Mouse (Mus musculus): ENCODE data around the gene Camk2n2. TPM values are rescaled to one million over a fixed set of nuclear protein-coding genes. Genes with fewer than 3 reads are reported as not detected.
"Not testable (repeated sequence)": the region's sequence is repeated elsewhere in the genome, so short reads cannot be mapped to it uniquely, and the experiment has no call there.

The Camk2n2 gene
- polyA plus RNA-seq (2012; ENCODE audit: insufficient read depth, low replicate concordance): 2.3 and 5.9 TPM in 2 replicates

DNA sequence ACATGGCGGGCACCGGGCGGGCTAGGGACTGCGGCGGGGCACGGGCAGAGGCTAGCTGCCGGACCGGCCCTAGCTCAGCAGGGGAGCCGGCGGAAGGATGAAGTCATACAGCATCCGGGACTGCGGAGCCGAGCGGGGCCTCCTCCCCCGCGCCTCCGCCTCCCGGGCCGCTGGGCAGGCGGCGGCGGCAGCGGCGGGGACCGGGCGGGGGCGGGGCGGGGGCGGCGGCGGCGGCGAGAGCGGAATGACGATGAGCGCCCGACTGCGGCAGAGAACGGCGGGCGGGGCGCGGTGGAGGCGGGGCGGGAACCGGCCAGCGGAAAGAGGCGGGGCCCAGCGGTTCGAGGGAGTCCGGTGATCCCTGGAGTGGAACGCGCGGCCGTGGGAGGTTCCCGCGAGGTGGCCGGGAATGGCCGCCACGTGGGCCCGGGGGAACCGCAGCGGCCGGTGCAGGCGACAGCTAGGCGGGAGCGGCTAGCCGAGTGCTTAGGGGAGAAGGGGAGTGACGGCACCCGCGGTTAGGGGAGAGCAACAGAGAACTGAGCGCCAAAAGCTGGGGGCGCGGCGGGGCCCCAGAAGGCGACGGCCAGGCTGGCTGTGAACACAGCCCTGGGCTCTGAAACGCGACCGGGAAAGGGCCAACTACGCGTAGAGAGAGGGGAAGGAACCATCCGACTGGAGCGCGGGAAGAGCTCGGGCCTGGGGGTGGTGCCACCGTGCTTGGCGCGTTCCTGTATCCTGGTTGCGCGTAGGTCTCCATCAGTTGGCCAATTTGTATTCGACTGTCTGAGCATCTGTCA lies at the start of gene Camk2n2:
Gene Camk2n2 (minus strand): TSS at position 97 of the 800 bp plus-strand sequence.
- Histone ChIP-seq H3K36me3 (replicated peaks; ENCODE audit: low read length) (peaks cover 15% of the 10 kb centered on the region), H3K4me1 (peaks cover 43% of the 10 kb centered on the region), H3K9me3 (0 out of 2 replicates have a peak, but pooled peaks cover 2% of the 10 kb centered on the region), H3K27me3 (replicated peaks) (peaks cover 55% of the 10 kb centered on the region), H3K4me3 (replicated peaks) (peak within 1 kb of the TSS; percentile 92)
- no peak for TF ChIP-seq FLI1 (IDR thresholded peaks at IDR 0.05; ENCODE audit: low read length)
- no peak for TF ChIP-seq GATA1 (IDR thresholded peaks at IDR 0.05; ENCODE audit: borderline replicate concordance, low read length)

DNA sequence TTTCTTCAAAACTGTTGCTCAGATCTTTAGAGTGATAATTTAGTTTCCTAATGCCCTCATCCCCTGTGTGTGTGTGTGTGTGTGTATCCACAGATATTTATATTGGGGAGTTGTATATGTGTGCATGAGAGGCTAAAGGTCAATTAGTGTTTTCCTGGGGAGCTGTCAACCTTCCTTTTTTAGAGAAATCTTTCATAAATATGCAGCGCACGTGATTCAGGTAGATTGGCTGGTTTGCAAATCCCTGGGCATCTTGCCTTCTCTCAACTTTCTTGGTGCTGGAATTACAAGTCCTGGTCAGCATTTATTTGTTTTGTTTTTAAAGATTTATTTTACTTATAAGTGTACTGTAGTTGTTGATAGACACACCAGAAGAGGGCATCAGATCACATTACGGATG lies 49.2 kb upstream of the Camk2n2 start:
- Histone ChIP-seq H3K4me3 (replicated peaks) (no peak overlapping the region), H3K27me3 (replicated peaks) (no peaks in the 10 kb centered on the region), H3K36me3 (replicated peaks; ENCODE audit: low read length) (peaks cover 14% of the 10 kb centered on the region), H3K4me1 (peaks cover 25% of the 10 kb centered on the region), H3K9me3 (no peaks in the 10 kb centered on the region)
- TF ChIP-seq GATA1 (IDR thresholded peaks at IDR 0.05; ENCODE audit: borderline replicate concordance, low read length) (no peak), FLI1 (IDR thresholded peaks at IDR 0.05; ENCODE audit: low read length) (no peak)

DNA sequence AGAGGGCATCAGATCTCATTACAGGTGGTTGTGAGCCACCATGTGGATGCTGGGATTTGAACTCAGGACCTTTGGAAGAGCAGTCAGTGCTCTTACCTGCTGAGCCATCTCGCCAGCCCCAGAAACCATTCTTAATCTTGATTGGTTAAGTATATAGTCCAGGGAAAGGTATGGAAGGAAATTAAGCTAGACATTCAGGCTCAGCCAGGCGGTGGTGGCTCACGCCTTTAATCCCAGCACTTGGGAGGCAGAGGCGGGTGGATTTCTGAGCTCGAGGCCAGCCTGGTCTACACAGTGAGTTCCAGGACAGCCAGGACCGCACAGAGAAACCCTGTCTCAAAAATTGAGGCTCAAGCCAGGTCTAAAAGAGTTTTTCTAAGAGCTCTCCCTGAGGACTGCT lies 46.9 kb upstream of the Camk2n2 start, which contains the start of gene Eif4g1:
Gene Eif4g1 (plus strand): TSS at position 301 of the 400 bp plus-strand sequence.
- H3K4me3 ChIP-seq (replicated peaks): not testable (repeated sequence)

DNA sequence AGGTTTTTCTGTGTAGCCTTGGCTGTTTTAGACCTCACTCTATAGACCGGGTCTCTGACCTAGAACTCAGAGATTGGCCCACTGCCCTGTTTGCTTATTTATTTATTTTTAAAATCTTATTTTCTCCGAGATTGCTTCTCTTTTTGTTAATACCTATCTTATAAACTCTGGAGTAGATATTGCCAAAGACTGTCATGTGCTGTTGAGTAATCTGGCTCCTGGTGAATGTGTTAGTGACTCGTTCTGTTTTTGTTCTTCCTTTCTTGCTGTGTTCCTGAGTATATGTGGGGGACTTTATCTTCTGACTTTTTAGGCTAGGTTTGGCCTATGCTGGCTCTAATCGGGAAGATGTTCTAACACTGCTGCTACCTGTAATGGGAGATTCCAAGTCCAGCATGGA lies 36.6 kb upstream of the Camk2n2 start:
- peaks cover 7% of the 10 kb centered on the region for H3K4me1 ChIP-seq
- TF ChIP-seq GATA1 (IDR thresholded peaks at IDR 0.05; ENCODE audit: borderline replicate concordance, low read length) (no peak), FLI1 (IDR thresholded peaks at IDR 0.05; ENCODE audit: low read length) (no peak)
- no peaks in the 10 kb centered on the region for H3K27me3 ChIP-seq (replicated peaks)
- peaks cover 96% of the 10 kb centered on the region for H3K36me3 ChIP-seq (replicated peaks; ENCODE audit: low read length)
- H3K4me3 ChIP-seq (replicated peaks): no peak overlapping the region
- H3K9me3 ChIP-seq: no peaks in the 10 kb centered on the region

More for the DNA sequence above, 46.9 kb upstream of the Camk2n2 start, which contains the start of gene Eif4g1:
- H3K4me1 ChIP-seq; H3K9me3 ChIP-seq; H3K27me3 ChIP-seq (replicated peaks): not testable (repeated sequence)
- H3K36me3 ChIP-seq (replicated peaks; ENCODE audit: low read length): peaks cover 17% of the 10 kb centered on the region

DNA sequence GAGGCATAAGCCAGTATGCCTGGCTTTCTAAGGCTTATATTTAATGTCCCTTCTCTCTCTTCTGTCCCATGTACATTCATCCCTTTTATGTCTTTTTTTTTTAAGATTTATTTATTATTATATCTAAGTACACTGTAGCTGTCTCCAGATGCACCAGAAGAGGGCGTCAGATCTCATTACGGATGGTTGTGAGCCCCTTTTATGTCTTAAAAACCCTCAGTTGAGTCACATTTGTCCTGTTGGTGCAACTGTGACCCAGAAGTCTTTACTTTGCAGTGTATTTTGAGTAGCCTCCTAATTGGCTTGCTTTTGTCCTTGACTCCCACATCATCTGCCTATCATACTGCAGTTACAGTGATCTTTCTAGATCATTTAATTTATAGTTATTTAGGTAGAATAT lies 32.2 kb upstream of the Camk2n2 start:
- Histone ChIP-seq H3K4me3 (replicated peaks) (no peak overlapping the region), H3K9me3 (no peaks in the 10 kb centered on the region), H3K4me1 (peaks cover 20% of the 10 kb centered on the region), H3K36me3 (replicated peaks; ENCODE audit: low read length) (peaks cover 54% of the 10 kb centered on the region), H3K27me3 (replicated peaks) (peaks cover under 1% of the 10 kb centered on the region)
- TF ChIP-seq GATA1 (IDR thresholded peaks at IDR 0.05; ENCODE audit: borderline replicate concordance, low read length) (no peak), FLI1 (IDR thresholded peaks at IDR 0.05; ENCODE audit: low read length) (no peak)

DNA sequence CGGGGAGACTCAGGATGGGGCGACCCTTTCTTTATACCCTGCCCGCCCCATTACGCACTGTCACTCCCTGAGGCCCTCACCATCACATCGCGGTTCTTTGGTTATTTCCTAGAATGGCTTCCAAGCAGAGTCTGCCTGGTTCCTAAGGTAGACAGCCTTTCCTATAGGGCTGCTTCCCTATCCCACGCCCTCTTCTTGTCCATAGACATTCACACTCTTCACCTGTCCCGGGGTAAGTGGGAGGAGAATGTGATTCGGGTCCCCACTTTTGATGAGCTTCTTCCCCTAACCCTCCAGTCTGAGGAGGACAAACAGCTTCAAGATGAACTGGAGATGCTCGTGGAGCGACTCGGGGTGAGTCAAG lies 30.8 kb upstream of the Camk2n2 start:
- no peak for TF ChIP-seq FLI1 (IDR thresholded peaks at IDR 0.05; ENCODE audit: low read length)
- no peak for TF ChIP-seq GATA1 (IDR thresholded peaks at IDR 0.05; ENCODE audit: borderline replicate concordance, low read length)
- peaks cover 20% of the 10 kb centered on the region for H3K4me1 ChIP-seq

DNA sequence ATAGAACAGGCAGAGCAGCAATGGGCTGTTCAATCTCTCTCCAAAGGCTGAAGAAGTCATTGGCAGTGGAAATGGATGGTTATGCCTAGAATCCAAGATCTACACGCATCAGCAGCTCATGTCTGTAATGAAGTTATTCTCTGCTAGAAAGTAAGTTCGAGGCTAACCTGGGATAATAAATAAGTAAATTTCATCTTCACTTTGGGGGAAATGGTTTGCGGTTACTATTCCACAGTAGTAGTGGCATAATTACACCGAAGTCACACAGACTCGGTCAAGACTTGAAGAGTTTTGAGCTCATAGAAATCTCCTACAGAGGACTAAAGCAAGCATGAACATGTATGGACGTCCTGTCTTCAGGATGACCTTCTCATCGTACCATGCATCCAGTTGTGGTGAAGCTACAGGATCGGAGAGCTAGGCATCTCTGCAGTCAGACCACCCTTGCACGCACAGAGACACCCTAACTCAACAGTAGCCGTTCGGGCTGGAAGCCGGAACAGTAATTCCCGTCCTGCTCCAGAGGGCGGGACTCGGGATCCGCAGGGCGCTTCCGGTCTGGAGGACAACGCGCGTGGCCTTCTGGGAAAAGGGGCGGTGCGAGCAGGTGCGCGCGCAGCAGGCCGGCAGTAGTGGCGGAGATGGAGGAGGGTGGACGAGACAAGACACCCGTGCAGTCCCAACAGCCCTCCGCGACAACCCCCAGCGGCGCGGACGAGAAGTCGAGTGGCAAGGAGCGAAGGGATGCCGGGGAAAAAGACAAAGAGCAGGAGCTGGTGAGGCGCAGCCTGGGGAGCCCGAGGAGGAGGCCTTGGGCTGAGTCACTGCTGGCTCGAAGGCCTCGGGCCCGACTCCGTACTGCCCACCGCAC lies 30.2 kb upstream of the Camk2n2 start, which contains the start of gene Psmd2:
Gene Psmd2 (plus strand): TSS at position 577 of the 871 bp plus-strand sequence.
- Histone ChIP-seq H3K9me3 (no peaks in the 10 kb centered on the region), H3K4me1 (peaks cover 20% of the 10 kb centered on the region)
- TF ChIP-seq FLI1 (IDR thresholded peaks at IDR 0.05; ENCODE audit: low read length) (0 out of 2 replicates have a peak, but pooled peaks have one; percentile 56), GATA1 (IDR thresholded peaks at IDR 0.05; ENCODE audit: borderline replicate concordance, low read length) (no peak)

More for the DNA sequence above, 30.8 kb upstream of the Camk2n2 start:
- peaks cover 10% of the 10 kb centered on the region for H3K27me3 ChIP-seq (replicated peaks)
- peak overlapping the region; percentile 97 for H3K4me3 ChIP-seq (replicated peaks)
- H3K36me3 ChIP-seq (replicated peaks; ENCODE audit: low read length): peaks cover 40% of the 10 kb centered on the region
- no peaks in the 10 kb centered on the region for H3K9me3 ChIP-seq

DNA sequence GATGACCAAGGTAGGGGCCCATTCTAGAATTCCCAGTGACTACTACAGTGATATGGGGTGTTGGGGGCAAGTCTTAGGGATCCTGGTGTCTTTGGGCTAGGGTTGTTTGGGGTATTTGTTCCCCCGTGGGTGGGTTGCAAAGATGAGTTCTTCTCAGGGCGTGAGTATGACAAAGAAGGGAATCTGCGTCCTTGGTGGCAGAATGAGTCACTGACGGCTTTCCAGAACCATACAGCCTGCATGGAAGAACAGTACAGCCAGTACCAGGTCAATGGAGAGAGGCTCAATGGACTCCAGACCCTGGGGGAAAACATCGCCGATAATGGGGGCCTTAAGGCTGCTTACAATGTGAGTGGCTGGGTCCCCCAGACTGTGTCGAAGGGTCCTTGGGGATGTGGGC lies 22.8 kb upstream of the Camk2n2 start:
- peaks cover 55% of the 10 kb centered on the region for H3K27me3 ChIP-seq (replicated peaks)
- no peak overlapping the region for H3K4me3 ChIP-seq (replicated peaks)
- H3K4me1 ChIP-seq: peaks cover 4% of the 10 kb centered on the region
- H3K36me3 ChIP-seq (replicated peaks; ENCODE audit: low read length): no peaks in the 10 kb centered on the region
- TF ChIP-seq GATA1 (IDR thresholded peaks at IDR 0.05; ENCODE audit: borderline replicate concordance, low read length) (no peak), FLI1 (IDR thresholded peaks at IDR 0.05; ENCODE audit: low read length) (no peak)
- no peaks in the 10 kb centered on the region for H3K9me3 ChIP-seq

More for the DNA sequence above, 30.2 kb upstream of the Camk2n2 start, which contains the start of gene Psmd2:
- H3K36me3 ChIP-seq (replicated peaks; ENCODE audit: low read length): peaks cover 34% of the 10 kb centered on the region
- peaks cover 14% of the 10 kb centered on the region for H3K27me3 ChIP-seq (replicated peaks)
- peak within 1 kb of the TSS; percentile 97 for H3K4me3 ChIP-seq (replicated peaks)

DNA sequence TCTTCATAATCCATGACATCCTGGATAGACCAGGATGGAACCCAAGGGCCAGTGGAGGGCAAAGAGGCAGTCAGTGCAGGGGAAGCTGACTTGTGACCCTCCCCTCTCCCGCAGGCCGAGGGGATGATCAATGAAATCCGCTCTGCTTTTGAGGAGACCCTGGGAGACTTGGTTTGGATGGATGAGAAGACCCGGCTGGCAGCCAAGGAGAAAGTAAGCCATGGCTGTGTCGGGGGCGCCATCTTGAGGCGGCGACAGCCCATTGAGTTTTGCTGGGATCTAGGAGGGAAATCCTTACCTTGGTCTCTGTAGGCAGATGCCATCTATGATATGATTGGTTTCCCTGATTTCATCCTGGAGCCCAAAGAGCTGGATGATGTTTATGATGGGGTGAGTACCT lies 21.1 kb upstream of the Camk2n2 start:
- Histone ChIP-seq H3K36me3 (replicated peaks; ENCODE audit: low read length) (no peaks in the 10 kb centered on the region), H3K9me3 (no peaks in the 10 kb centered on the region), H3K4me1 (peaks cover 4% of the 10 kb centered on the region), H3K4me3 (replicated peaks) (peak overlapping the region; percentile 85), H3K27me3 (replicated peaks) (peaks cover 65% of the 10 kb centered on the region)
- TF ChIP-seq FLI1 (IDR thresholded peaks at IDR 0.05; ENCODE audit: low read length) (no peak), GATA1 (IDR thresholded peaks at IDR 0.05; ENCODE audit: borderline replicate concordance, low read length) (no peak)
